Mouse (Mus musculus) neural tube, embryonic 13.5 days (tissue): ENCODE results near the gene Scd4. TPM values are rescaled to one million over a fixed set of nuclear protein-coding genes. Genes with fewer than 3 reads are reported as not detected.
"Not testable (repeated sequence)": the region's sequence is repeated elsewhere in the genome, so short reads cannot be mapped to it uniquely, and the experiment has no call there.

ENCODE experiments used
- ATAC-seq: fragments of 200-750 bp; cut with Nextera tagmentation; 2 replicates; pipeline ENCODE4 v1.8.0; 2017; ENCODE audit warnings: low read depth, mild to moderate bottlenecking, moderate TSS enrichment, moderate library complexity
- H3K27ac ChIP-seq: fragments of 300-500 bp; sonication (generic); replicated peaks from 2 replicates; pipeline ENCODE4 v1.5.1; 2015; ENCODE audit warnings: moderate library complexity, mild to moderate bottlenecking, inconsistent platforms
- H3K27me3 ChIP-seq: fragments of 300-500 bp; sonication (generic); 2 replicates; pipeline ENCODE4 v1.6.1; 2015; ENCODE audit warnings: mild to moderate bottlenecking, inconsistent platforms
- H3K36me3 ChIP-seq: fragments of 300-500 bp; sonication (generic); 2 replicates; pipeline ENCODE4 v1.6.1; 2015; ENCODE audit warnings: mild to moderate bottlenecking, inconsistent platforms
- H3K4me1 ChIP-seq: fragments of 300-500 bp; sonication (generic); replicated peaks from 2 replicates; pipeline ENCODE4 v1.6.1; 2015; ENCODE audit warnings: inconsistent platforms
- H3K4me2 ChIP-seq: fragments of 300-500 bp; sonication (generic); 2 replicates; pipeline ENCODE4 v1.6.1; 2015; ENCODE audit warnings: inconsistent platforms, mild to moderate bottlenecking, moderate library complexity
- H3K4me3 ChIP-seq: fragments of 300-500 bp; sonication (generic); 2 replicates; pipeline ENCODE4 v1.5.1; 2015; ENCODE audit warnings: mild to moderate bottlenecking, inconsistent platforms
- H3K9ac ChIP-seq: fragments of 300-500 bp; sonication (generic); 2 replicates; pipeline ENCODE4 v1.6.1; 2015; ENCODE audit warnings: moderate library complexity, mild to moderate bottlenecking, inconsistent platforms
- H3K9me3 ChIP-seq: fragments of 300-500 bp; sonication (generic); 2 replicates; pipeline ENCODE4 v1.6.1; 2016; ENCODE audit warnings: inconsistent platforms
- WGBS: fragments of 180-500 bp; shearing (Covaris S2); methylation state at CpG from one replicate; pipeline ENCODE4 v1.1.7; 2015; 5-methylcytosine and 5-hydroxymethylcytosine counted together
- polyA plus RNA-seq: library from polyadenylated mRNA; unstranded; fragments of >200 nt; fragmentation: Nextera tagmentation; extraction: Ambion mirVana; gene quantifications from 2 replicates; pipeline ENCODE4 v1.2.1, GENCODE M21; 2015

The Scd4 gene
- polyA plus RNA-seq, 1 experiment from 2014 or later: 0.06 TPM

- Histone ChIP-seq H3K36me3 (0 out of 2 replicates have a peak, but pooled peaks cover 4% of the 10 kb centered on the region), H3K4me3 (no peak overlapping the region), H3K9ac (no peak overlapping the region), H3K4me1 (no peaks in the 10 kb centered on the region), H3K9me3 (peaks cover 5% of the 10 kb centered on the region; the same call in 1 of the 2 replicates), H3K4me2 (no peak overlapping the region), H3K27ac (no peak overlapping the region), H3K27me3 (no peaks in the 10 kb centered on the region)
- no peak for ATAC-seq
- WGBS: 93% methylated on average over 2 of the region's 2 CpGs
Observed at GRCm38 (mm10) chr19:44321631-44322030, 11.3 kb upstream of the Scd4 start.

GRCm38 (mm10) chr19:44329566-44329965, 3.3 kb upstream of the Scd4 start:
- Histone ChIP-seq H3K4me1 (no peaks in the 10 kb centered on the region; the same call in 1 of the 2 replicates), H3K9me3 (peaks cover 12% of the 10 kb centered on the region; the same call in 1 of the 2 replicates), H3K4me3 (no peak overlapping the region), H3K4me2 (no peak overlapping the region), H3K27me3 (no peaks in the 10 kb centered on the region), H3K27ac (no peak overlapping the region), H3K36me3 (0 out of 2 replicates have a peak, but pooled peaks cover 4% of the 10 kb centered on the region), H3K9ac (no peak overlapping the region)
- WGBS: 95% methylated on average over 2 of the region's 2 CpGs
- no peak for ATAC-seq

- 94% methylated on average over 1 of the region's 1 CpGs for WGBS
- H3K27ac ChIP-seq: not testable (repeated sequence)
Observed at GRCm38 (mm10) chr19:44331128-44331527, 1.8 kb upstream of the Scd4 start.

GRCm38 (mm10) chr19:44331911-44332310, 981 bp upstream of the Scd4 start:
- H3K9me3 ChIP-seq: peaks cover 8% of the 10 kb centered on the region; the same call in 1 of the 2 replicates
- no peak for ATAC-seq
- H3K27ac ChIP-seq: no peak overlapping the region
- 80% methylated on average over 5 of the region's 5 CpGs for WGBS
- H3K4me3 ChIP-seq: no peak overlapping the region
- no peaks in the 10 kb centered on the region; the same call in 1 of the 2 replicates for H3K4me1 ChIP-seq
- no peak overlapping the region for H3K4me2 ChIP-seq
- H3K36me3 ChIP-seq: no peaks in the 10 kb centered on the region
- no peaks in the 10 kb centered on the region for H3K27me3 ChIP-seq
- no peak overlapping the region for H3K9ac ChIP-seq

More at GRCm38 (mm10) chr19:44331128-44331527, 1.8 kb upstream of the Scd4 start:
- not testable (repeated sequence) for H3K4me3 ChIP-seq, ATAC-seq, H3K4me1 ChIP-seq, H3K27me3 ChIP-seq, H3K36me3 ChIP-seq, H3K4me2 ChIP-seq, H3K9ac ChIP-seq
- peaks cover 10% of the 10 kb centered on the region; the same call in 1 of the 2 replicates for H3K9me3 ChIP-seq

GRCm38 (mm10) chr19:44332326-44332725, 566 bp upstream of the Scd4 start:
- Histone ChIP-seq H3K4me2 (no peak overlapping the region), H3K36me3 (no peaks in the 10 kb centered on the region), H3K9ac (no peak overlapping the region), H3K27ac (no peak overlapping the region), H3K4me1 (no peaks in the 10 kb centered on the region; the same call in 1 of the 2 replicates), H3K9me3 (peaks cover 4% of the 10 kb centered on the region; the same call in 1 of the 2 replicates), H3K4me3 (no peak overlapping the region), H3K27me3 (no peaks in the 10 kb centered on the region)
- ATAC-seq: no peak
- 77% methylated on average over 8 of the region's 8 CpGs for WGBS

- Histone ChIP-seq H3K9me3 (no peaks in the 10 kb centered on the region), H3K4me2 (no peak overlapping the region), H3K36me3 (no peaks in the 10 kb centered on the region), H3K27me3 (no peaks in the 10 kb centered on the region), H3K4me1 (no peaks in the 10 kb centered on the region; the same call in 1 of the 2 replicates), H3K9ac (no peak overlapping the region), H3K27ac (no peak overlapping the region), H3K4me3 (no peak overlapping the region)
- no peak for ATAC-seq
- WGBS: 90% methylated on average over 9 of the region's 9 CpGs
Observed at GRCm38 (mm10) chr19:44333991-44334390, 1.1 kb downstream of the Scd4 start.

GRCm38 (mm10) chr19:44335876-44336662, 3.2 kb downstream of the Scd4 start:
- H3K4me2 ChIP-seq: no peak overlapping the region
- H3K4me3 ChIP-seq: no peak overlapping the region
- no peaks in the 10 kb centered on the region for H3K36me3 ChIP-seq
- ATAC-seq: no peak
- no peaks in the 10 kb centered on the region for H3K27me3 ChIP-seq
- no peaks in the 10 kb centered on the region; the same call in 1 of the 2 replicates for H3K4me1 ChIP-seq
- H3K27ac ChIP-seq: no peak overlapping the region
- H3K9me3 ChIP-seq: no peaks in the 10 kb centered on the region
- WGBS: 84% methylated on average over 6 of the region's 6 CpGs
- no peak overlapping the region for H3K9ac ChIP-seq

- Histone ChIP-seq H3K4me1 (no peaks in the 10 kb centered on the region), H3K4me3 (no peak overlapping the region), H3K4me2 (no peak overlapping the region), H3K27me3 (no peaks in the 10 kb centered on the region), H3K27ac (no peak overlapping the region), H3K36me3 (no peaks in the 10 kb centered on the region), H3K9ac (no peak overlapping the region), H3K9me3 (no peaks in the 10 kb centered on the region)
- no peak for ATAC-seq
- 89% methylated on average over 8 of the region's 8 CpGs for WGBS
Observed at GRCm38 (mm10) chr19:44349689-44350088, 16.8 kb downstream of the Scd4 start.

GRCm38 (mm10) chr19:44351756-44352155, 18.9 kb downstream of the Scd4 start:
- Histone ChIP-seq H3K9ac (no peak overlapping the region), H3K9me3 (no peaks in the 10 kb centered on the region), H3K4me3 (no peak overlapping the region), H3K36me3 (no peaks in the 10 kb centered on the region), H3K27ac (no peak overlapping the region), H3K27me3 (no peaks in the 10 kb centered on the region), H3K4me2 (no peak overlapping the region), H3K4me1 (no peaks in the 10 kb centered on the region)
- whole genome bisulfite sequencing: 87% methylated on average over 7 of the region's 7 CpGs
- no peak for ATAC-seq

- Histone ChIP-seq H3K27ac (peak overlapping the region; percentile 23; the same call in 1 of the 2 replicates), H3K4me1 (peaks cover 5% of the 10 kb centered on the region; the same call in 1 of the 2 replicates), H3K4me2 (no peak overlapping the region), H3K9ac (no peak overlapping the region), H3K9me3 (no peaks in the 10 kb centered on the region), H3K27me3 (no peaks in the 10 kb centered on the region), H3K4me3 (no peak overlapping the region), H3K36me3 (no peaks in the 10 kb centered on the region)
- ATAC-seq: no peak
- 49% methylated on average over 8 of the region's 8 CpGs for WGBS
Observed at GRCm38 (mm10) chr19:44358700-44359099, 25.8 kb downstream of the Scd4 start.

- Histone ChIP-seq H3K9ac (no peak overlapping the region), H3K4me2 (no peak overlapping the region), H3K9me3 (no peaks in the 10 kb centered on the region), H3K4me3 (no peak overlapping the region), H3K27ac (no peak overlapping the region), H3K36me3 (no peaks in the 10 kb centered on the region), H3K27me3 (no peaks in the 10 kb centered on the region), H3K4me1 (peaks cover 13% of the 10 kb centered on the region)
- no peak for ATAC-seq
- whole genome bisulfite sequencing: 25% methylated on average over 13 of the region's 13 CpGs
Observed at GRCm38 (mm10) chr19:44363529-44363928, 30.6 kb downstream of the Scd4 start.

GRCm38 (mm10) chr19:44364029-44364428, 31.1 kb downstream of the Scd4 start:
- no peak for ATAC-seq
- no peak overlapping the region for H3K4me3 ChIP-seq
- no peaks in the 10 kb centered on the region for H3K9me3 ChIP-seq
- H3K27me3 ChIP-seq: no peaks in the 10 kb centered on the region
- WGBS: 85% methylated on average over 8 of the region's 8 CpGs
- no peak overlapping the region for H3K9ac ChIP-seq
- H3K4me1 ChIP-seq: peaks cover 9% of the 10 kb centered on the region
- H3K36me3 ChIP-seq: no peaks in the 10 kb centered on the region
- no peak overlapping the region for H3K4me2 ChIP-seq
- no peak overlapping the region for H3K27ac ChIP-seq
